Mouse (Mus musculus): ENCODE data around the gene Atf2.

Atf2 gene

DNA sequence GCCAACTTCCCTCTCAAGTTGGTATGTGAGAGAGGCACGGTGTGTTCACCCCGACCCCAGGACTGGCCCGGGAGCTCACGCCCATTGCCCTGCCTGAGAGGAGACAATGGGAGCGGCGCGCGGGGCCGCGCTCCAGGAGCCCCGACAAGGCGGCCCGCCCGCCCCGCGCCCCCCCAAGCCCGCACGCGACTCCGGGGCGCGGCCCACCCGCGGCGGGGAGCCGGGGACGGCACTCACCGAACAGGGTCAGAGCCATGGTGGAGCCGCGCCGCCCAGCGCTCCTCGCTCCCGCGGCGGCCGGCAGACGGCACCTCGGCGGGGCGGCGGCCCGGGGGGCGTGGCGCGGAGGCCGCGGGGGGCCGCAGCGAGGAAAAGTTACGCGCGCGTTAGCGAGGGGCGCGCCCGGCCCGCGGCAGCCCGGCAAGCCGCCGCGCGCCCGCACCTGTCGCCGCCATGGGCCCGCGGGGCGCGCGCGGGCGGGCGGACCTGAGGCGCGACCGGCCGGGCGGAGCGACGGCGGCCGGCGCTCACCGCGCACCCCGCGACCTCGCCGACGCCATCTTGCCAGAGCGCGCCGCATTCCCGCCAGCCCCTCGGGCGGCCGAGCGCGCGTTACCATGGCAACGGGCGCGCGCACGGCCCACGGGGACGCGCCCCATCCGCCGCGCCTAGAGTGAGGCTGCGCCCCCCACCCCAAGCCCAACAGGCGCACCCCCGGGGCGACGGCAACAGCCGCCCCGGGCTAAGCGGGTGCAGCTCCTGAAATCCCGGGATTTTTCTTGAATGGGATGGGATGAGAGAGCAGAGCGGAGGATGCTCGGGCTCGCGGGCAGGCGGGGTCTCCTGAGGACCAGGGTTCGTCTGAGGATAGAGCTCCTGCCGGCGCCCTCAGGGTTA, 117.4 kb downstream of the Atf2 start, which contains the start of gene Chn1:
Gene Chn1, minus strand, starts transcription at position 561 of the 897 bp plus-strand sequence.
- DNase-seq, result peak; percentile 78

DNA sequence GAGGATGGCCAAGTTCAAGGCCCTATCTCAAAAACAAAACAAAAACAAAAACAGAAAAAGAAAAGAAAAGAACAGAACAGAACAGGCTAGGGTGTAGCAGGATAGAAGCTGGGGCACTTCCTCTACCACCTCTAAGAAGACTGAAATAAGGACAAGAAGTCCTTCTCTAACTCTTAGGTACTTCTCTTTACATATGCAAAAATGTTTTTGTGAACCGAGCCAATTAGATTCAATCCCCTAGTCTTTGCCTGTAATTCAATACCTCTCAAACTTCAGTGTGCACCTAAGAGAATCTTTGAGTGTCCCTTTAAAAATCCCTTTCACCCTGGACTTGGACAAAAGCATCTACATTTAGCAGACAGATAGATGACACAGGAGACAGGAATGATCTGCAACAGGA, 119.5 kb downstream of the Atf2 start:
- DNase-seq, result no peak

DNA sequence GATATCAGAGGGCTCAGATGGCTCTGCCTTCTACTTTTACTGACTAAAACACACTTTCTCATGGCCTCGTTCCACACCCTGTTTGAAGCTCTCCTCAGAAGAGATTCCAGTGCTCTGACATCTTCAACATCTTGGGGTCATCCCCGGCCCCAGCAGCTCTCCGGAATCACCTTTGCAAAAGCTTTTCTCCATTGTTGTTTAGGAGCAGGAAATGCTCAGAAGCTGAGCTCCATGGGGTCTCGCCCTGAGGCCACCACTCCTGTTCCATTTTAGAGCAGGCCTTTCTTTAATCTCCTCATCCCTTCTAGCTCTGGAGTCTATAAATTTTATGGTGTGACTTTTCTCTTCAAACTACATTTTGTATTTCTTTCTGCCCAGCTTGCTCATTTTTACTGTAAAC, 123.8 kb downstream of the Atf2 start:
- no peak for DNase-seq
